Mouse (Mus musculus) adrenal gland, postnatal 14 days (tissue): ENCODE data around the gene Wee1. TPM values are rescaled to one million over a fixed set of nuclear protein-coding genes. Genes with fewer than 3 reads are reported as not detected.
"Not testable (repeated sequence)": the region's sequence is repeated elsewhere in the genome, so short reads cannot be mapped to it uniquely, and the experiment has no call there.

Experiments
- DNase-seq: peaks from one replicate; pipeline ENCODE4 v3.0.0; 2021; ENCODE audit warnings: mixed read lengths
- long read RNA-seq, 2 experiments: library from polyadenylated mRNA; stranded (forward); transcript quantifications; one replicate each; pipeline ENCODE4 v2.0.0; 2021
- total RNA-seq: library from RNA; stranded (reverse); gene quantifications from 2 replicates; pipeline ENCODE4 v1.2.3, GENCODE M21; 2021

The Wee1 gene
- 13.8 and 15.3 TPM in 2 replicates for total RNA-seq
- long read RNA-seq, experiment 1, transcript Wee1-201 (11 exons, 3,419 nt): major isoform, 7 of 12 reads
- long read RNA-seq, experiment 1, partial matches to known transcripts: 3 of 12 reads
- long read RNA-seq, experiment 1, other reads (novel, unspliced or antisense): 2 of 12 reads
- long read RNA-seq, experiment 2, partial matches to known transcripts: 1 of 6 reads
- long read RNA-seq, experiment 2, other reads (novel, unspliced or antisense): 1 of 6 reads

- peak; percentile 99 for DNase-seq
Measured at GRCm38 (mm10) chr7:110121516-110122288, at the start of gene Wee1. Gene Wee1 (plus strand): TSS chr7:110122046.

- DNase-seq: no peak
Measured at GRCm38 (mm10) chr7:110078168-110078567, 43.7 kb upstream of the Wee1 start.

GRCm38 (mm10) chr7:110083386-110084165 is 38.3 kb upstream of the Wee1 start:
- DNase-seq: peak; percentile 78

GRCm38 (mm10) chr7:110085217-110085616 is 36.6 kb upstream of the Wee1 start:
- no peak for DNase-seq

- no peak for DNase-seq
Measured at GRCm38 (mm10) chr7:110087914-110088313, 33.9 kb upstream of the Wee1 start.

- DNase-seq: no peak
Measured at GRCm38 (mm10) chr7:110091670-110092069, 30.2 kb upstream of the Wee1 start.

GRCm38 (mm10) chr7:110096332-110096731 is 25.5 kb upstream of the Wee1 start:
- no peak for DNase-seq

- DNase-seq: no peak
Measured at GRCm38 (mm10) chr7:110097106-110097793, 24.6 kb upstream of the Wee1 start.

- DNase-seq: no peak
Measured at GRCm38 (mm10) chr7:110100854-110101253, 21.0 kb upstream of the Wee1 start.

GRCm38 (mm10) chr7:110101266-110101665 is 20.6 kb upstream of the Wee1 start:
- DNase-seq: no peak

- DNase-seq: no peak
Measured at GRCm38 (mm10) chr7:110105041-110105440, 16.8 kb upstream of the Wee1 start.

GRCm38 (mm10) chr7:110106633-110107032 is 15.2 kb upstream of the Wee1 start:
- no peak for DNase-seq

GRCm38 (mm10) chr7:110108524-110108923 is 13.3 kb upstream of the Wee1 start:
- DNase-seq: not testable (repeated sequence)

GRCm38 (mm10) chr7:110108967-110109610 is 12.8 kb upstream of the Wee1 start:
- DNase-seq: peak; percentile 95

- DNase-seq: peak; percentile 17
Measured at GRCm38 (mm10) chr7:110110061-110110656, 11.7 kb upstream of the Wee1 start.

- no peak for DNase-seq
Measured at GRCm38 (mm10) chr7:110114699-110115098, 7.1 kb upstream of the Wee1 start.

GRCm38 (mm10) chr7:110116731-110117291 is 5.0 kb upstream of the Wee1 start:
- DNase-seq: peak; percentile 40

- no peak for DNase-seq
Measured at GRCm38 (mm10) chr7:110118448-110118847, 3.4 kb upstream of the Wee1 start.

GRCm38 (mm10) chr7:110120157-110120784 is 1.6 kb upstream of the Wee1 start:
- DNase-seq: no peak

- no peak for DNase-seq
Measured at GRCm38 (mm10) chr7:110121162-110121515, 707 bp upstream of the Wee1 start.

- DNase-seq: no peak
Measured at GRCm38 (mm10) chr7:110122289-110122564, 381 bp downstream of the Wee1 start.
